Mouse (Mus musculus): Measurements from ENCODE around the gene S100a4. TPM values are rescaled to one million over a fixed set of nuclear protein-coding genes. Genes with fewer than 3 reads are reported as not detected.

S100a4 gene
- polyA plus RNA-seq, 1 experiment, result 1.9 TPM

DNA sequence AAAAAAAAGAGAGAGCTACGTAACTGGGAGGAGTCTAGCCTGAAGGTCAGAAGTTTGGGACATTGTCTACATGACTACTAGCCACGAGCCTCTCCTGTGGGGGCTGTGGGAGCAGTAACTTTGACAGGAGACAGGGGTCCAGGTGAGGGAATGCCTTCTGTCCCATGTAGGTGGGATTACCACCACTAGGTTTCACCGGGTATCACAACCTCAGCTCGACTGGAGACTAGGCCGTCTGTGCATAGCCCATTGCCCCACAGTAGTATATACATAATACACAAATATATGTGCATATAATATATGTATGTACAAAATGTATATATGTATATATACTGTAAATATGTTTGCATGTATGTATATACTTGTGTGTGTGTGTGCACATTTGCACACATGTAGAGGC, 22.4 kb upstream of the S100a4 start:
- H3K36me3 ChIP-seq (ENCODE audit: control insufficient read depth, insufficient read depth, low read length), result no peaks in the 10 kb centered on the region
- no peaks in the 10 kb centered on the region for H3K27me3 ChIP-seq (ENCODE audit: control insufficient read depth, insufficient read depth, low read length)
- H3K27ac ChIP-seq (ENCODE audit: control insufficient read depth, insufficient read depth, low read depth, low read length), result no peak overlapping the region
- no peak overlapping the region for H3K4me3 ChIP-seq (ENCODE audit: control insufficient read depth, low read depth, low read length)
- H3K4me1 ChIP-seq (ENCODE audit: control insufficient read depth, insufficient read depth, low read length), result peaks cover 3% of the 10 kb centered on the region
- no peak for TF ChIP-seq POLR2A (IDR thresholded peaks at IDR 0.05; ENCODE audit: control insufficient read depth, low read depth, low read length)
- no peak for TF ChIP-seq CTCF (IDR thresholded peaks at IDR 0.05; ENCODE audit: control insufficient read depth, insufficient read depth, insufficient replicate concordance, low read depth, low read length)

DNA sequence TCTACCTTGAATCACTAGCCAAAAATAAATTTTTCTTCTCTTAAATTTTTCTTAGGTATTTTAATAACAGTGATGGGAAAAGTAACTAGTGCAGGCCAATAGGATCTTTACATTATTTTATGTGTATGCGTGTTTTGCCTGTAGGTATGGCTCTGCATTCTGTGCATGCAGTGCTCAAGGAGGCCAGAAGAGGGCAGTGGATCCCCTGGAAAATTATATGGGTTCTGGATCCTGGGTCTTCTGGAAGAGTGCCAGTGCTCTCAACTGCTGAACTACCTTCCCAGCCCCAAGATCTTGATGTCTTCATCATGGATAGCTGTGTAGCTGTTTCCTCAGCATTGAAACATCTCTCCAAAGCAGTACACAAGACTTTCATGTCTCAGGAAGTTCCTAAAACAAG, 21.4 kb upstream of the S100a4 start:
- H3K27me3 ChIP-seq (ENCODE audit: control insufficient read depth, insufficient read depth, low read length), result no peaks in the 10 kb centered on the region
- no peaks in the 10 kb centered on the region for H3K36me3 ChIP-seq (ENCODE audit: control insufficient read depth, insufficient read depth, low read length)
- no peak overlapping the region for H3K27ac ChIP-seq (ENCODE audit: control insufficient read depth, insufficient read depth, low read depth, low read length)
- TF ChIP-seq CTCF (IDR thresholded peaks at IDR 0.05; ENCODE audit: control insufficient read depth, insufficient read depth, insufficient replicate concordance, low read depth, low read length) (0 out of 2 replicates have a peak, but pooled peaks have one; percentile 3), POLR2A (IDR thresholded peaks at IDR 0.05; ENCODE audit: control insufficient read depth, low read depth, low read length) (no peak)
- peaks cover 13% of the 10 kb centered on the region for H3K4me1 ChIP-seq (ENCODE audit: control insufficient read depth, insufficient read depth, low read length)
- H3K4me3 ChIP-seq (ENCODE audit: control insufficient read depth, low read depth, low read length), result no peak overlapping the region

DNA sequence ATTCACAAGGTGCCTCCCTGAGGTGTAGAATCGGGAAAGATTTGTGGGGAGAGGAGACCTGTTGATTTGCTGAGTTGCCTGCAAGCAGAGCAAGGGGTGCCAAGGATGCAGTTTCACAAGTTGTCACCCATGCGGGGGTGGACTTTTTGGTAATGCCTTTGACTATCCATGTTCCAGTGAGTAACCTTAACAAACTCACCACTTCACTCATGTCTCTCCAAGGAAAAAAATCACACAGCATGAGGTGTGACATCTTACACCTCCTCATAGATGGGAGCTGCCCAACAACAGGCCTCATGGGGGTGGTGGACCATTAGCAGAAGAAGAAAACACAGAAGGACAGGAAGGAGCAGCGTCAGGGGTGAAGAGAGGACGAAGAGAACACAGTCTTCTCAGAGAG, 21.0 kb upstream of the S100a4 start:
- Histone ChIP-seq H3K36me3 (ENCODE audit: control insufficient read depth, insufficient read depth, low read length) (no peaks in the 10 kb centered on the region), H3K4me1 (ENCODE audit: control insufficient read depth, insufficient read depth, low read length) (peaks cover 14% of the 10 kb centered on the region), H3K27me3 (ENCODE audit: control insufficient read depth, insufficient read depth, low read length) (no peaks in the 10 kb centered on the region), H3K27ac (ENCODE audit: control insufficient read depth, insufficient read depth, low read depth, low read length) (no peak overlapping the region), H3K4me3 (ENCODE audit: control insufficient read depth, low read depth, low read length) (no peak overlapping the region)
- no peak for TF ChIP-seq POLR2A (IDR thresholded peaks at IDR 0.05; ENCODE audit: control insufficient read depth, low read depth, low read length)
- TF ChIP-seq CTCF (IDR thresholded peaks at IDR 0.05; ENCODE audit: control insufficient read depth, insufficient read depth, insufficient replicate concordance, low read depth, low read length), result no peak

DNA sequence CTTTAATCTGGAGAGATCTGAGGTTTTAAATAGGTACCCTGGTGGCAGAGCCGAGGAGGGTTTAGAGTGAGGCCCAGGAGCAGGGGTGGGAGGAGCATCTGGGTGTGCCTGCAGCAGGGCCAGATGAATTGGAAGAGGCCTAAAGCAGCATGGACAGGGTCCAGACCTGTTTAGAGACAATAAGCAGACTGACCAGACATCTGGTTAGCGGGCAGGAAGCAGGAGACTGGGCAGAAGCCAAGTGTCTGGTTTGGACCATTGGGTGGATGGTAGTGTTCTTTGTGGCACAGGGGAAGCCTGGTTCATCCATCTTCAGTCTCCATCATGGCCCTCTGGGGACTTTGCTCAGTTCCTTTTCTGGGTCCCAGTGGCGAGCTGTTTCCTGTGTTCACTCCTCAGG, 19.7 kb upstream of the S100a4 start:
- Histone ChIP-seq H3K27me3 (ENCODE audit: control insufficient read depth, insufficient read depth, low read length) (no peaks in the 10 kb centered on the region), H3K4me1 (ENCODE audit: control insufficient read depth, insufficient read depth, low read length) (peaks cover 14% of the 10 kb centered on the region), H3K36me3 (ENCODE audit: control insufficient read depth, insufficient read depth, low read length) (no peaks in the 10 kb centered on the region), H3K27ac (ENCODE audit: control insufficient read depth, insufficient read depth, low read depth, low read length) (no peak overlapping the region), H3K4me3 (ENCODE audit: control insufficient read depth, low read depth, low read length) (no peak overlapping the region)
- no peak for TF ChIP-seq POLR2A (IDR thresholded peaks at IDR 0.05; ENCODE audit: control insufficient read depth, low read depth, low read length)
- no peak for TF ChIP-seq CTCF (IDR thresholded peaks at IDR 0.05; ENCODE audit: control insufficient read depth, insufficient read depth, insufficient replicate concordance, low read depth, low read length)

DNA sequence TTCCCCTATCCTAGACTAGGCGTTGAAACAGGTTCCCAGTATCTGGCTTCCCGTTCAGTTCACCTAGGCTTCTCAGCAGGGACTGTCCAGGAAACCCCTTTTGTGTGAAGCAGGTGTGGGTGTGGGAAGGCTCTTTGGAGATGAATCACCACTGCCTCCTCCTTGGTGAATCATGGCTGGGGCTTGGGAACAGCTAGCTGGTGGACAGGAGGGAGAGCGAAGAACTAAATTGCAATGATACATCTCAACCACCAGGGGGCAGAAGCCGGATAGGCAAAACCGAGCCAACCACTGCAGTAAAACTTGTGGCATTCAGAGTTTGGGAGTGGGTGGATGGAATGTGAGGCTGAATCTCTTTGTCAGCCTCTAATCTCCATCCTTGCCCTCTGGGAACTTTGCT, 18.0 kb upstream of the S100a4 start:
- TF ChIP-seq POLR2A (IDR thresholded peaks at IDR 0.05; ENCODE audit: control insufficient read depth, low read depth, low read length) (no peak), CTCF (IDR thresholded peaks at IDR 0.05; ENCODE audit: control insufficient read depth, insufficient read depth, insufficient replicate concordance, low read depth, low read length) (peak; percentile 79)
- H3K4me1 ChIP-seq (ENCODE audit: control insufficient read depth, insufficient read depth, low read length), result peaks cover 14% of the 10 kb centered on the region
- no peaks in the 10 kb centered on the region for H3K36me3 ChIP-seq (ENCODE audit: control insufficient read depth, insufficient read depth, low read length)
- H3K4me3 ChIP-seq (ENCODE audit: control insufficient read depth, low read depth, low read length), result no peak overlapping the region; the same call in 1 of the 2 replicates
- H3K27ac ChIP-seq (ENCODE audit: control insufficient read depth, insufficient read depth, low read depth, low read length), result no peak overlapping the region
- no peaks in the 10 kb centered on the region for H3K27me3 ChIP-seq (ENCODE audit: control insufficient read depth, insufficient read depth, low read length)

DNA sequence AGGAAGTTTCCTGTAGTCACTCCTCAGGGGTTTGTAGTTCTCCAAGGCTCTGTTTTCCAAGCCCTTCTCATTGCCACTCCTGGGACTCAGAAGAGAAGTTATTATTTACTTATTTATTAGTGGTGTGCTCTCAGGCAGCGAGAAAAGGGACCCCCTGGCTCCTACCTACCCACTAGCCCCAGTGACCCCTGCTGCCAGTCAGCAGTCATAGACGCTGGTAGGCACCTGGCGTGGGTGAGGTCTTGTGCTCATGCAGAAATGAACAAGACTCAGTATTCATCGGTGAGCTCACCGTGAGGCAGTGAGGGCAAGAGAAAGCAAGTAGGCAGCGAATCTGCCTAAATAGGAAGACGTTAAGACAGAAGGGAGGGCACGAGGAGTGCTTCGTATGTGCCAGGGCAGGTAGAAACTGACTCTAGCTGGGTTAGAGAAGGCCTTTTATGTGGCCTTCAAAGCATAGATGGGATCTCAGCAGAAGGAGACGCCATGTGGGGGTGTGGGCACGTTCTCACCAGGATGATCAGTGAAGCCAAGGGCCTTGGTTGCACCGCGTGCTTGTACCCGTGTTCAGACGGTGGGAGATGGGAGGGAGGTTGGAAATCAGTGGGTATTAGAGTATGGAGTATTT, 17.4 kb upstream of the S100a4 start:
- Histone ChIP-seq H3K4me3 (ENCODE audit: control insufficient read depth, low read depth, low read length) (no peak overlapping the region), H3K27me3 (ENCODE audit: control insufficient read depth, insufficient read depth, low read length) (no peaks in the 10 kb centered on the region), H3K4me1 (ENCODE audit: control insufficient read depth, insufficient read depth, low read length) (peaks cover 14% of the 10 kb centered on the region), H3K36me3 (ENCODE audit: control insufficient read depth, insufficient read depth, low read length) (no peaks in the 10 kb centered on the region), H3K27ac (ENCODE audit: control insufficient read depth, insufficient read depth, low read depth, low read length) (no peak overlapping the region)
- TF ChIP-seq CTCF (IDR thresholded peaks at IDR 0.05; ENCODE audit: control insufficient read depth, insufficient read depth, insufficient replicate concordance, low read depth, low read length), result no peak

DNA sequence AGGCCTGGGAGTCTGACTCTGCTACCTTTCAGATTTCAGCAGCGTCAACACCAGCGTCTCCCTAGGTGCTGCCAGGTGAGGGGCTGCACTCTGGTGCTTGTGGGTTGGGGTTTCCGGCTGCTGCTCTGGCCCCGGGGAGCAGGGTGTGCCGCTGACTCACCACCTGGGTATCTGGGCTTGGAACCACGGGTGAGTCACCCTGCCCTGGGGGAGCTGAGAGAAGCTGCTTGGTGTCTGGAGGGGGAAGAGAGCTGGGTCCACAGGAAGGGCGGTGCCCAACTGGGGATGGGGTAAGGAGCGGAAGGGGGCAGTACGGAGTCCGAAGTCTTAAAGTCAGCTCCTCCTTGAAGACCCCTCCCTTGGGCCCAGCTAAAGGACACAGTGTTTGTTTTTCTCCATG, 16.7 kb upstream of the S100a4 start:
- H3K27ac ChIP-seq (ENCODE audit: control insufficient read depth, insufficient read depth, low read depth, low read length), result peak overlapping the region; percentile 44; the same call in 1 of the 2 replicates
- H3K36me3 ChIP-seq (ENCODE audit: control insufficient read depth, insufficient read depth, low read length), result no peaks in the 10 kb centered on the region
- no peaks in the 10 kb centered on the region for H3K27me3 ChIP-seq (ENCODE audit: control insufficient read depth, insufficient read depth, low read length)
- H3K4me3 ChIP-seq (ENCODE audit: control insufficient read depth, low read depth, low read length), result no peak overlapping the region
- H3K4me1 ChIP-seq (ENCODE audit: control insufficient read depth, insufficient read depth, low read length), result peaks cover 14% of the 10 kb centered on the region
- TF ChIP-seq CTCF (IDR thresholded peaks at IDR 0.05; ENCODE audit: control insufficient read depth, insufficient read depth, insufficient replicate concordance, low read depth, low read length) (no peak), POLR2A (IDR thresholded peaks at IDR 0.05; ENCODE audit: control insufficient read depth, low read depth, low read length) (no peak)

Data from testis, adult 2 months (tissue).